In genomic region chr4:99484271-99484670, GRCm38 (mm10) we compare ENCODE assay signal across 24 mouse cellular contexts.
DNase-seq lines count a peak whose midpoint lies in the region; ATAC-seq and TF ChIP-seq lines count a peak whose summit lies in the region.
"Had no signal": no experiment of that assay in that cellular context is flagged by ENCODE, and none has a peak within 500 bp of the region (broad histone marks: within the 10 kb centered on the region; RNA-seq: fewer than 3 reads in every experiment).

No protein-coding gene starts in this region.

- 66% methylated on average over 4 of the region's 4 CpGs for WGBS in kidney, postnatal 0 days
- WGBS in liver, postnatal 0 days (ENCODE audit: insufficient replicate concordance), result 37% methylated on average over 4 of the region's 4 CpGs

- no peak for TF ChIP-seq EP300 in liver, postnatal 0 days (IDR thresholded peaks at IDR 0.05; ENCODE audit: low read depth)

- H3K4me2 ChIP-seq in kidney, postnatal 0 days (ENCODE audit: low read length), result no peak overlapping the region
- no peak overlapping the region for H3K4me2 ChIP-seq in liver, postnatal 0 days (ENCODE audit: low read depth, low read length)
- H3K4me2 ChIP-seq: embryonic facial prominence, embryonic 15.5 days; forebrain, embryonic 12.5 days; liver, embryonic 15.5 days; midbrain, embryonic 11.5 days; neural tube, embryonic 13.5 days had no signal

- TF ChIP-seq CTCF in kidney, postnatal 0 days (IDR thresholded peaks at IDR 0.05; ENCODE audit: low read depth), result peak; percentile 5; the same call in 1 of the 2 replicates
- TF ChIP-seq CTCF in liver, postnatal 0 days (IDR thresholded peaks at IDR 0.05; ENCODE audit: low read depth), result peak; percentile 59

- ATAC-seq in kidney, postnatal 0 days (replicated peaks; ENCODE audit: low FRiP score, low read depth), result no peak
- no peak for ATAC-seq in liver, postnatal 0 days
- ATAC-seq: forebrain, postnatal 0 days; Patski had no signal

- H3K27ac ChIP-seq in kidney, postnatal 0 days, result no peak overlapping the region
- H3K27ac ChIP-seq in liver, postnatal 0 days (ENCODE audit: low read depth), result no peak overlapping the region
- H3K27ac ChIP-seq: embryonic facial prominence, embryonic 10.5 days; embryonic facial prominence, embryonic 15.5 days; forebrain, embryonic 12.5 days; liver, embryonic 15.5 days; neural tube, embryonic 13.5 days had no signal

- no peaks in the 10 kb centered on the region for H3K36me3 ChIP-seq in kidney, postnatal 0 days (ENCODE audit: insufficient read depth, low read length)
- no peaks in the 10 kb centered on the region for H3K36me3 ChIP-seq in liver, postnatal 0 days (replicated peaks; ENCODE audit: insufficient read depth, low read length)
- H3K36me3 ChIP-seq: embryonic facial prominence, embryonic 10.5 days; embryonic facial prominence, embryonic 15.5 days; forebrain, embryonic 12.5 days; G1E; liver, embryonic 15.5 days; neural tube, embryonic 13.5 days had no signal

- H3K4me3 ChIP-seq in kidney, postnatal 0 days (replicated peaks; ENCODE audit: low read depth, low read length), result no peak overlapping the region
- no peak overlapping the region for H3K4me3 ChIP-seq in liver, postnatal 0 days (ENCODE audit: low read depth, low read length)
- H3K4me3 ChIP-seq: embryonic facial prominence, embryonic 10.5 days; embryonic facial prominence, embryonic 15.5 days; forebrain, embryonic 12.5 days; liver, embryonic 15.5 days; neural tube, embryonic 13.5 days had no signal

- H3K27me3 ChIP-seq in kidney, postnatal 0 days (ENCODE audit: insufficient read depth, low read length), result no peaks in the 10 kb centered on the region
- H3K27me3 ChIP-seq in liver, postnatal 0 days (ENCODE audit: insufficient read depth, low read length), result no peaks in the 10 kb centered on the region
- H3K27me3 ChIP-seq: embryonic facial prominence, embryonic 15.5 days; forebrain, embryonic 12.5 days; liver, embryonic 15.5 days; Patski had no signal

- H3K4me1 ChIP-seq in kidney, postnatal 0 days (replicated peaks; ENCODE audit: insufficient read depth, low read length), result no peaks in the 10 kb centered on the region
- no peaks in the 10 kb centered on the region for H3K4me1 ChIP-seq in liver, postnatal 0 days (ENCODE audit: insufficient read depth)
- H3K4me1 ChIP-seq: embryonic facial prominence, embryonic 10.5 days; embryonic facial prominence, embryonic 15.5 days; forebrain, embryonic 12.5 days; liver, embryonic 15.5 days; neural tube, embryonic 13.5 days had no signal

- peak; percentile 9 for DNase-seq in adrenal gland, postnatal 10 days
- DNase-seq in adrenal gland, postnatal 14 days, result no peak
- no peak for DNase-seq in kidney, postnatal 0 days (ENCODE audit: low spot score)
- no peak for DNase-seq in kidney, adult 8-10 months
- DNase-seq in liver, postnatal 0 days, result peak; percentile 33
- DNase-seq in liver (no peak), NIH3T3 (ENCODE audit: low read depth) (peak; percentile 15)
- no peak for DNase-seq in gastrocnemius, adult 18-20 months (ENCODE audit: low spot score)
- DNase-seq: adrenal gland, postnatal 25 days; cerebellum, postnatal 25 days; forebrain, postnatal 0 days; gastrocnemius, postnatal 10 days; heart, postnatal 14 days; kidney, adult 11 months; right cerebral cortex, postnatal 14 days; thymus, postnatal 14 days had no signal

- no peaks in the 10 kb centered on the region for H3K9me3 ChIP-seq in kidney, postnatal 0 days (replicated peaks; ENCODE audit: low read length)
- no peaks in the 10 kb centered on the region for H3K9me3 ChIP-seq in liver, postnatal 0 days (ENCODE audit: low read length)
- H3K9me3 ChIP-seq: embryonic facial prominence, embryonic 10.5 days; embryonic facial prominence, embryonic 15.5 days; forebrain, embryonic 12.5 days; liver, embryonic 15.5 days; neural tube, embryonic 13.5 days had no signal

- no peak overlapping the region for H3K9ac ChIP-seq in kidney, postnatal 0 days (ENCODE audit: low read depth, low read length)
- H3K9ac ChIP-seq in liver, postnatal 0 days (replicated peaks), result no peak overlapping the region
- H3K9ac ChIP-seq: embryonic facial prominence, embryonic 15.5 days; forebrain, embryonic 12.5 days; forebrain, postnatal 0 days; liver, embryonic 15.5 days; neural tube, embryonic 13.5 days had no signal

Comparison
In these comparisons a context has a peak if more than half of its experiments do, and no peak if none do; other contexts are left out.
1. DNase-seq: peak in adrenal gland, postnatal 10 days (single experiment), liver, postnatal 0 days (single experiment) and NIH3T3 (single experiment); none in adrenal gland, postnatal 14 days (single experiment), kidney, postnatal 0 days (single experiment), kidney, adult 8-10 months (0 of 2), liver (single experiment) and gastrocnemius, adult 18-20 months (single experiment).